Mouse (Mus musculus): Measurements from ENCODE around the gene Sec23a. TPM values are rescaled to one million over a fixed set of nuclear protein-coding genes. Genes with fewer than 3 reads are reported as not detected.

The Sec23a gene
- polyA plus RNA-seq, 1 experiment from 2014 or later: 94.6 TPM

Other genes starting within 250 kb of the Sec23a start
- gene Gemin2, start 1.4 kb upstream of the Sec23a start, polyA plus RNA-seq (2016; fragmentation: Nextera tagmentation; extraction: Ambion mirVana): 24.9 and 26.4 TPM in 2 replicates
- gene Trappc6b, start 49.5 kb upstream of the Sec23a start, polyA plus RNA-seq (2016; fragmentation: Nextera tagmentation; extraction: Ambion mirVana): 113 and 117 TPM in 2 replicates
- gene Pnn, start 54.9 kb upstream of the Sec23a start, polyA plus RNA-seq (2016; fragmentation: Nextera tagmentation; extraction: Ambion mirVana): 109 and 122 TPM in 2 replicates
- gene Mia2, start 83.8 kb upstream of the Sec23a start, polyA plus RNA-seq (2016; fragmentation: Nextera tagmentation; extraction: Ambion mirVana): 47.8 and 52.2 TPM in 2 replicates
- gene Fbxo33, start 207.7 kb upstream of the Sec23a start, polyA plus RNA-seq (2016; fragmentation: Nextera tagmentation; extraction: Ambion mirVana): 9.4 and 10.5 TPM in 2 replicates

Measured in midbrain, embryonic 12.5 days (tissue).